Mouse (Mus musculus) thymus, adult 2 months (tissue): Measurements from ENCODE around the gene Camk2d. TPM values are rescaled to one million over a fixed set of nuclear protein-coding genes. Genes with fewer than 3 reads are reported as not detected.

ENCODE experiments used
- DNase-seq: peaks from one replicate; pipeline ENCODE4 v3.0.0; 2021
- H3K27ac ChIP-seq: fragments of 200-500 bp; 2 replicates; pipeline ENCODE4 v1.5.1; 2012; ENCODE audit warnings: low read length, control low read depth; ENCODE audit not compliant: control insufficient read depth, insufficient read depth
- H3K27me3 ChIP-seq: fragments of 200-500 bp; 2 replicates; pipeline ENCODE4 v1.6.1; 2012; ENCODE audit warnings: mild to moderate bottlenecking, low read length, moderate library complexity, mixed read lengths; ENCODE audit not compliant: control insufficient read depth, insufficient read depth
- H3K36me3 ChIP-seq: fragments of 200-500 bp; 2 replicates; pipeline ENCODE4 v1.6.1; 2012; ENCODE audit warnings: mild to moderate bottlenecking, low read length, moderate library complexity; ENCODE audit not compliant: control insufficient read depth, insufficient read depth
- H3K4me1 ChIP-seq: fragments of 200-500 bp; replicated peaks from 2 replicates; pipeline ENCODE4 v1.6.1; 2012; ENCODE audit warnings: low read length; ENCODE audit not compliant: control insufficient read depth, insufficient read depth
- H3K4me3 ChIP-seq: fragments of 200-500 bp; 2 replicates; pipeline ENCODE4 v1.5.1; 2012; ENCODE audit warnings: mild to moderate bottlenecking, low read length, control low read depth, moderate library complexity; ENCODE audit not compliant: control insufficient read depth, insufficient read depth
- CTCF ChIP-seq: fragments of 200-500 bp; IDR thresholded peaks from 2 replicates; pipeline ENCODE4 v1.5.1; 2012; ENCODE audit warnings: mild to moderate bottlenecking, control low read depth, low read length, moderate library complexity, borderline replicate concordance; ENCODE audit not compliant: control insufficient read depth, poor library complexity, insufficient read depth; ENCODE audit errors: extremely low read depth
- POLR2A ChIP-seq: fragments of 200-500 bp; IDR thresholded peaks from 2 replicates; pipeline ENCODE4 v1.6.1; 2012; ENCODE audit warnings: mild to moderate bottlenecking, low read length, control low read depth, moderate library complexity; ENCODE audit not compliant: control insufficient read depth, poor library complexity, insufficient read depth; ENCODE audit errors: extremely low read depth
- WGBS: fragments of 180-500 bp; shearing (Covaris S2); methylation state at CpG from one replicate; pipeline ENCODE4 v1.1.7; 2018; 5-methylcytosine and 5-hydroxymethylcytosine counted together
- polyA plus RNA-seq: library from polyadenylated mRNA; depleted of rRNA; stranded (reverse); fragments of >200 nt; gene quantifications from 2 replicates; pipeline ENCODE4 v1.2.3, GENCODE M21; 2012

The Camk2d gene
- polyA plus RNA-seq, 1 experiment = 40.1 TPM

- no peak for DNase-seq
- 95% methylated on average over 9 of the region's 9 CpGs for WGBS
- Histone ChIP-seq H3K4me3 (no peak overlapping the region), H3K27ac (no peak overlapping the region), H3K4me1 (no peaks in the 10 kb centered on the region), H3K36me3 (no peaks in the 10 kb centered on the region), H3K27me3 (no peaks in the 10 kb centered on the region)
- TF ChIP-seq CTCF (no peak), POLR2A (no peak)
Observed at GRCm38 (mm10) chr3:126725647-126726046, 129.5 kb downstream of the Camk2d start.

GRCm38 (mm10) chr3:126727387-126727786, 131.3 kb downstream of the Camk2d start:
- no peak for DNase-seq
- Histone ChIP-seq H3K4me1 (no peaks in the 10 kb centered on the region), H3K4me3 (no peak overlapping the region), H3K27me3 (no peaks in the 10 kb centered on the region), H3K36me3 (no peaks in the 10 kb centered on the region), H3K27ac (no peak overlapping the region)
- TF ChIP-seq CTCF (no peak), POLR2A (no peak)
- 87% methylated on average over 4 of the region's 4 CpGs for WGBS

- Histone ChIP-seq H3K27ac (no peak overlapping the region), H3K4me1 (no peaks in the 10 kb centered on the region), H3K4me3 (no peak overlapping the region), H3K27me3 (no peaks in the 10 kb centered on the region), H3K36me3 (no peaks in the 10 kb centered on the region)
- 95% methylated on average over 5 of the region's 5 CpGs for WGBS
- DNase-seq = no peak
- TF ChIP-seq CTCF (no peak), POLR2A (no peak)
Observed at GRCm38 (mm10) chr3:126730411-126730810, 134.3 kb downstream of the Camk2d start.

- H3K36me3 ChIP-seq = no peaks in the 10 kb centered on the region
- H3K27me3 ChIP-seq = no peaks in the 10 kb centered on the region
- no peaks in the 10 kb centered on the region for H3K4me1 ChIP-seq
- no peak overlapping the region for H3K4me3 ChIP-seq
- no peak for TF ChIP-seq POLR2A
- 98% methylated on average over 2 of the region's 2 CpGs for WGBS
- no peak overlapping the region for H3K27ac ChIP-seq
- no peak for DNase-seq
Observed at GRCm38 (mm10) chr3:126732323-126732722, 136.2 kb downstream of the Camk2d start.

GRCm38 (mm10) chr3:126734533-126734932, 138.4 kb downstream of the Camk2d start:
- Histone ChIP-seq H3K4me3 (no peak overlapping the region), H3K27me3 (no peaks in the 10 kb centered on the region), H3K27ac (no peak overlapping the region), H3K4me1 (no peaks in the 10 kb centered on the region), H3K36me3 (no peaks in the 10 kb centered on the region)
- no peak for TF ChIP-seq POLR2A
- TF ChIP-seq CTCF = no peak
- 95% methylated on average over 2 of the region's 2 CpGs for WGBS
- DNase-seq = no peak

GRCm38 (mm10) chr3:126735211-126735610, 139.1 kb downstream of the Camk2d start:
- H3K27ac ChIP-seq = no peak overlapping the region
- no peaks in the 10 kb centered on the region for H3K27me3 ChIP-seq
- H3K36me3 ChIP-seq = no peaks in the 10 kb centered on the region
- H3K4me3 ChIP-seq = no peak overlapping the region
- TF ChIP-seq POLR2A (no peak), CTCF (no peak)
- no peaks in the 10 kb centered on the region for H3K4me1 ChIP-seq
- WGBS = 94% methylated on average over 5 of the region's 5 CpGs
- DNase-seq = no peak

GRCm38 (mm10) chr3:126737128-126737527, 141.0 kb downstream of the Camk2d start:
- no peaks in the 10 kb centered on the region for H3K4me1 ChIP-seq
- H3K36me3 ChIP-seq = no peaks in the 10 kb centered on the region
- no peak overlapping the region for H3K27ac ChIP-seq
- H3K4me3 ChIP-seq = no peak overlapping the region
- DNase-seq = no peak
- 97% methylated on average over 2 of the region's 2 CpGs for WGBS
- TF ChIP-seq CTCF (no peak), POLR2A (no peak)
- no peaks in the 10 kb centered on the region for H3K27me3 ChIP-seq

GRCm38 (mm10) chr3:126740146-126740545, 144.0 kb downstream of the Camk2d start:
- Histone ChIP-seq H3K36me3 (no peaks in the 10 kb centered on the region), H3K4me3 (no peak overlapping the region), H3K4me1 (no peaks in the 10 kb centered on the region), H3K27ac (no peak overlapping the region), H3K27me3 (no peaks in the 10 kb centered on the region)
- no peak for TF ChIP-seq CTCF
- TF ChIP-seq POLR2A = no peak
- 98% methylated on average over 1 of the region's 1 CpGs for WGBS
- DNase-seq = no peak
